Mouse (Mus musculus) T-helper 2 cell (primary cell): ENCODE results near the gene Dab2.

Experiments
- in situ Hi-C: fragments of 300-600 bp; cut with MboI, MseI; formaldehyde crosslinking; loops from one replicate; pipeline ENCODE4 v1.15.1; 2025; ENCODE audit warnings: high pct_unique_total_duplicates

Gene Dab2

GRCm38 (mm10) chr15:6323577-6323976, 24.0 kb downstream of the Dab2 start:
- in situ Hi-C loops = loop anchor here (10.0 kb wide), 1 partner anchor 251 kb away; no protein-coding TSS in a partner anchor

- in situ Hi-C loops = loop anchor here (10.0 kb wide), 1 partner anchor 249 kb away; no protein-coding TSS in a partner anchor
These were observed 25.9 kb downstream of the Dab2 start for GRCm38 (mm10) chr15:6325443-6325842.

- in situ Hi-C loops = loop anchor here (10.0 kb wide), 1 partner anchor 249 kb away; no protein-coding TSS in a partner anchor
These were observed 26.4 kb downstream of the Dab2 start for GRCm38 (mm10) chr15:6326011-6326410.

- in situ Hi-C loops = no loop called here
These were observed 31.8 kb downstream of the Dab2 start for GRCm38 (mm10) chr15:6331380-6331779.

GRCm38 (mm10) chr15:6334664-6335206, 35.1 kb downstream of the Dab2 start:
- in situ Hi-C loops = no loop called here

GRCm38 (mm10) chr15:6339767-6340166, 40.2 kb downstream of the Dab2 start:
- in situ Hi-C loops = no loop called here

GRCm38 (mm10) chr15:6340347-6340746, 40.8 kb downstream of the Dab2 start:
- in situ Hi-C loops = no loop called here

GRCm38 (mm10) chr15:6341427-6341826, 41.8 kb downstream of the Dab2 start:
- in situ Hi-C loops = no loop called here

GRCm38 (mm10) chr15:6353901-6354300, 54.3 kb downstream of the Dab2 start:
- in situ Hi-C loops = no loop called here

GRCm38 (mm10) chr15:6359859-6360258, 60.3 kb downstream of the Dab2 start:
- in situ Hi-C loops = no loop called here

GRCm38 (mm10) chr15:6369974-6370373, 70.4 kb downstream of the Dab2 start:
- in situ Hi-C loops = no loop called here

- in situ Hi-C loops = no loop called here
These were observed 71.9 kb downstream of the Dab2 start for GRCm38 (mm10) chr15:6371486-6371885.

GRCm38 (mm10) chr15:6375016-6375415, 75.4 kb downstream of the Dab2 start:
- in situ Hi-C loops = no loop called here

GRCm38 (mm10) chr15:6376001-6376400, 76.4 kb downstream of the Dab2 start:
- in situ Hi-C loops = no loop called here

GRCm38 (mm10) chr15:6376785-6377184, 77.2 kb downstream of the Dab2 start:
- in situ Hi-C loops = no loop called here

GRCm38 (mm10) chr15:6384027-6384426, 84.4 kb downstream of the Dab2 start:
- in situ Hi-C loops = no loop called here

- in situ Hi-C loops = no loop called here
These were observed 85.7 kb downstream of the Dab2 start for GRCm38 (mm10) chr15:6385241-6385640.

GRCm38 (mm10) chr15:6386159-6386951, 86.8 kb downstream of the Dab2 start:
- in situ Hi-C loops = no loop called here

GRCm38 (mm10) chr15:6386961-6387728, 87.6 kb downstream of the Dab2 start:
- in situ Hi-C loops = no loop called here

- in situ Hi-C loops = no loop called here
These were observed 88.1 kb downstream of the Dab2 start for GRCm38 (mm10) chr15:6387729-6388070.

- in situ Hi-C loops = no loop called here
These were observed 88.6 kb downstream of the Dab2 start for GRCm38 (mm10) chr15:6388146-6388545.

- in situ Hi-C loops = no loop called here
These were observed 89.0 kb downstream of the Dab2 start for GRCm38 (mm10) chr15:6388631-6389030.

GRCm38 (mm10) chr15:6390106-6390505, 90.5 kb downstream of the Dab2 start:
- in situ Hi-C loops = no loop called here
